Comparison of ENCODE assay signal across 21 mouse cellular contexts in genomic region chr11:112990751-112991150, GRCm38 (mm10).
A peak's percentile ranks its signal among the peaks of the same experiment; 100 is the strongest.
DNase-seq lines count a peak whose midpoint lies in the region; ATAC-seq lines count a peak whose summit lies in the region.
"Had no signal": no experiment of that assay in that cellular context is flagged by ENCODE, and none has a peak within 500 bp of the region (broad histone marks: within the 10 kb centered on the region; RNA-seq: fewer than 3 reads in every experiment).

No protein-coding gene starts in this region.

- H3K4me2 ChIP-seq in kidney, embryonic 15.5 days, result no peak overlapping the region
- H3K4me2 ChIP-seq: hindbrain, embryonic 12.5 days had no signal

- no peaks in the 10 kb centered on the region for H3K9me3 ChIP-seq in kidney, embryonic 15.5 days (replicated peaks)
- H3K9me3 ChIP-seq in embryonic facial prominence, embryonic 10.5 days, result no peaks in the 10 kb centered on the region
- H3K9me3 ChIP-seq in limb, embryonic 10.5 days (replicated peaks), result no peaks in the 10 kb centered on the region
- H3K9me3 ChIP-seq: hindbrain, embryonic 12.5 days had no signal

- peaks cover 5% of the 10 kb centered on the region; the same call in 1 of the 2 replicates for H3K27me3 ChIP-seq in kidney, embryonic 15.5 days
- peaks cover 8% of the 10 kb centered on the region; the same call in 1 of the 2 replicates for H3K27me3 ChIP-seq in embryonic facial prominence, embryonic 10.5 days (replicated peaks; ENCODE audit: low read depth, poor library complexity, severe bottlenecking)
- peaks cover 8% of the 10 kb centered on the region; the same call in 1 of the 2 replicates for H3K27me3 ChIP-seq in limb, embryonic 10.5 days (ENCODE audit: low read depth, poor library complexity, severe bottlenecking)
- H3K27me3 ChIP-seq: hindbrain, embryonic 12.5 days had no signal

- no peak overlapping the region for H3K9ac ChIP-seq in kidney, embryonic 15.5 days
- H3K9ac ChIP-seq: forebrain, postnatal 0 days; hindbrain, embryonic 12.5 days; liver, embryonic 14.5 days had no signal

- H3K4me1 ChIP-seq in kidney, embryonic 15.5 days, result peaks cover 53% of the 10 kb centered on the region
- H3K4me1 ChIP-seq in embryonic facial prominence, embryonic 10.5 days, result peaks cover 67% of the 10 kb centered on the region
- H3K4me1 ChIP-seq in limb, embryonic 10.5 days, result peaks cover 55% of the 10 kb centered on the region

- H3K4me3 ChIP-seq in kidney, embryonic 15.5 days (replicated peaks), result no peak overlapping the region
- H3K4me3 ChIP-seq in embryonic facial prominence, embryonic 10.5 days, result no peak overlapping the region
- H3K4me3 ChIP-seq in limb, embryonic 10.5 days, result no peak overlapping the region
- H3K4me3 ChIP-seq: gastrocnemius, adult 2 months; hindbrain, embryonic 12.5 days; layer of hippocampus, adult 2 months had no signal

- 76% methylated on average over 11 of the region's 11 CpGs for WGBS in kidney, embryonic 15.5 days
- 82% methylated on average over 11 of the region's 11 CpGs for WGBS in embryonic facial prominence, embryonic 10.5 days
- 89% methylated on average over 11 of the region's 11 CpGs for WGBS in limb, embryonic 10.5 days

- no peak for ATAC-seq in kidney, embryonic 15.5 days (replicated peaks; ENCODE audit: low FRiP score)
- ATAC-seq: inflammation-experienced regulatory T-cells, adult 6 months had no signal

- H3K36me3 ChIP-seq in kidney, embryonic 15.5 days, result no peaks in the 10 kb centered on the region
- no peaks in the 10 kb centered on the region for H3K36me3 ChIP-seq in embryonic facial prominence, embryonic 10.5 days (replicated peaks)
- no peaks in the 10 kb centered on the region for H3K36me3 ChIP-seq in limb, embryonic 10.5 days
- H3K36me3 ChIP-seq: hindbrain, embryonic 12.5 days had no signal

- H3K27ac ChIP-seq in kidney, embryonic 15.5 days, result peak overlapping the region; percentile 37; the same call in 1 of the 2 replicates
- H3K27ac ChIP-seq in embryonic facial prominence, embryonic 10.5 days (replicated peaks), result peak overlapping the region; percentile 72
- H3K27ac ChIP-seq in limb, embryonic 10.5 days, result peak overlapping the region; percentile 50; the same call in 1 of the 2 replicates
- H3K27ac ChIP-seq: gastrocnemius, adult 2 months; hindbrain, embryonic 12.5 days; liver, embryonic 14.5 days had no signal

- DNase-seq in kidney, adult 8-10 months, result no peak
- DNase-seq in lung, postnatal 4 days, result peak; percentile 9 to 37
- no peak for DNase-seq in lung, adult 18-20 months
- DNase-seq in embryonic facial prominence, embryonic 10.5 days (ENCODE audit: low spot score), result no peak
- no peak for DNase-seq in limb, embryonic 10.5 days (ENCODE audit: low spot score)
- DNase-seq in ovary, postnatal 14 days (ENCODE audit: low spot score), result no peak
- DNase-seq: adrenal gland, postnatal 36 days; B cell, adult 2 months; cerebellum, adult 2 months; cerebellum, postnatal 36 days; forebrain, postnatal 0 days; gastrocnemius, adult 2 months; heart, postnatal 10 days; kidney, adult 2 months; layer of hippocampus, postnatal 36 days; thymus, adult 2 months had no signal

Comparison
In these comparisons a context has a peak if more than half of its experiments do, and no peak if none do; other contexts are left out.
1. DNase-seq: peak in lung, postnatal 4 days (2 of 2); none in kidney, adult 8-10 months (0 of 2), lung, adult 18-20 months (0 of 2), embryonic facial prominence, embryonic 10.5 days (single experiment), limb, embryonic 10.5 days (single experiment) and ovary, postnatal 14 days (single experiment).
2. Peak in every context shown above with its lines, with median percentiles within 50 percentile points of each other: H3K27ac ChIP-seq.